Mouse (Mus musculus): ENCODE results near the gene Ctns. TPM values are rescaled to one million over a fixed set of nuclear protein-coding genes. Genes with fewer than 3 reads are reported as not detected.

Ctns gene
- polyA plus RNA-seq, 2 experiments, result 24.6 to 25.9 TPM

DNA sequence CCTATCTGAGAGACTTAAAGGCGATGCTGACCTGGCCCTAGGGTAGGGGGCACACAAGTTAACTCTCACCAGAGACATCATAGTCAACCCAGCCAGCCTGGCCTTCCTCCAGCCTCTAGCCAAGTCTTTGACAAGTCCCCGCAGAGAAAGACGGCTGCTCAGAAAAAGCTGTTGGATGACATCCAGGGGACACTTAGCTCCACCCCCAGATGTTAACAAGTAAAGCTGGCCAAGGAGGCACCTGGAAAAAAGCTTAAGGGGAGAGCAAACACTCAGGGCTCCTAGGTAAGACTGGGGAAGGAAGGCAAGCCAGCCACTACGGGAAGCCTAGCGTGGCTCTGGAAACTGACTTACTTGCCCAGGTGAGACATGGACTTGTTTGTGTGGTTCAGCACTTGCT, 26.7 kb downstream of the Ctns start:
- Histone ChIP-seq H3K4me3 (replicated peaks; ENCODE audit: low read length) (no peak overlapping the region), H3K27me3 (ENCODE audit: control insufficient read depth, insufficient read depth, low read length) (no peaks in the 10 kb centered on the region), H3K36me3 (ENCODE audit: control insufficient read depth, insufficient read depth, low read length) (peaks cover 20% of the 10 kb centered on the region), H3K4me1 (ENCODE audit: control insufficient read depth, insufficient read depth, low read length) (peaks cover 21% of the 10 kb centered on the region), H3K4me2 (replicated peaks; ENCODE audit: low read depth, low read length, severe bottlenecking) (no peak overlapping the region), H3K27ac (replicated peaks; ENCODE audit: low read depth, low read length) (peak overlapping the region; percentile 52; the same call in 1 of the 2 replicates), H3K9me3 (ENCODE audit: control insufficient read depth, low read length) (no peaks in the 10 kb centered on the region), H3K9ac (ENCODE audit: low read depth, low read length, severe bottlenecking) (0 out of 2 replicates have a peak overlapping the region, but pooled peaks have one; percentile 7)
- no peak for TF ChIP-seq POLR2A (IDR thresholded peaks at IDR 0.05; ENCODE audit: borderline replicate concordance, extremely low read depth, insufficient read depth, insufficient read length)
- WGBS, result 38% methylated on average over 5 of the region's 5 CpGs
- ATAC-seq (ENCODE audit: low FRiP score, low read depth) (no peak; the same call in 1 of the 2 replicates), DNase-seq (ENCODE audit: low spot score) (peak; percentile 74)

DNA sequence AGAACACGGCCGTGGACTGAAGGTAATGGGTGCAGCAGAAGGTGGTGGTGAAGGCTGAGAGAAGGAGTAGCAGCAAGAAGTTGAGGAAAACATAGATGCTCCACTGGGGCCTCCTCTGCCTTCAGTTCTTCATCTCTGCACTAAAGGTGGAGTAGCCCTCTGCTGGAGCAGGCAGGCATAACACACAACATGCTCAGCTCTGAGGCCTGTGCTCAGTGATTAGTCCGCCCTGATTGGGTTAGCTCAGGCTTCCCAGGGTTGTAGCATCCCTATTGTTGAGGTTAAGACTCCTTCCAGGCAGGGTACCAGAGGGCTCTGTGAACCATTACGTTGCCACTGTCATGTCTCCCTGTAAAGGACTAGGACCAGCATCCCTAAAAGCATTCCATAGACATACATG, 29.6 kb downstream of the Ctns start:
- Histone ChIP-seq H3K36me3 (ENCODE audit: control insufficient read depth, insufficient read depth, low read length) (peaks cover 11% of the 10 kb centered on the region), H3K9ac (ENCODE audit: low read depth, low read length, severe bottlenecking) (no peak overlapping the region), H3K27ac (replicated peaks; ENCODE audit: low read depth, low read length) (no peak overlapping the region), H3K27me3 (ENCODE audit: control insufficient read depth, insufficient read depth, low read length) (no peaks in the 10 kb centered on the region), H3K4me3 (replicated peaks; ENCODE audit: low read length) (no peak overlapping the region), H3K4me2 (replicated peaks; ENCODE audit: low read depth, low read length, severe bottlenecking) (no peak overlapping the region), H3K4me1 (ENCODE audit: control insufficient read depth, insufficient read depth, low read length) (peaks cover 9% of the 10 kb centered on the region; the same call in 1 of the 2 replicates), H3K9me3 (ENCODE audit: control insufficient read depth, low read length) (no peaks in the 10 kb centered on the region)
- ATAC-seq (ENCODE audit: low FRiP score, low read depth), result no peak
- no peak for TF ChIP-seq POLR2A (IDR thresholded peaks at IDR 0.05; ENCODE audit: borderline replicate concordance, extremely low read depth, insufficient read depth, insufficient read length)
- 48% methylated on average over 4 of the region's 4 CpGs for WGBS
- peak; percentile 35 for DNase-seq (ENCODE audit: low spot score)

DNA sequence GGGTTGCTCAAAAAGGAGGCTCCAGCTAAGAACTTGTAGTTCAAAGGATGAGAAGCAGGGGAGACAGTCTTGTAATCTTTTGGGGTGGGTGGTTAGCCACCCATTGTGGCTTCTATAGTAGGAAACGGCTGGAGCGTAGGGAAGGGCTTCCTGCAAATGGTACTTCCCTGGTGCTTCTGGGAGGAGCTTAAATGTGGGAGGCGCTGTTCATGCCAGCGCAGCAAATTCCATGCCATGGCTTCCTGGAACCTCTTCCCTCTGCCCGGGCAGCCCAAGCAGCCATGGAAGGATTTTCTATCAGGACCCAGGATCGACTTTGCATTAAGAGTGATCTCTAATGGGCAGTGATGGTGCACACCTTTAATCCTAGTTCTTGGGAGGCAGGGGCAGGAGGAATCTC, 30.3 kb downstream of the Ctns start:
- no peak overlapping the region for H3K4me3 ChIP-seq (replicated peaks; ENCODE audit: low read length)
- TF ChIP-seq POLR2A (IDR thresholded peaks at IDR 0.05; ENCODE audit: borderline replicate concordance, extremely low read depth, insufficient read depth, insufficient read length), result no peak
- H3K4me1 ChIP-seq (ENCODE audit: control insufficient read depth, insufficient read depth, low read length), result peaks cover 9% of the 10 kb centered on the region; the same call in 1 of the 2 replicates
- no peak overlapping the region for H3K4me2 ChIP-seq (replicated peaks; ENCODE audit: low read depth, low read length, severe bottlenecking)
- H3K27ac ChIP-seq (replicated peaks; ENCODE audit: low read depth, low read length), result no peak overlapping the region
- ATAC-seq (ENCODE audit: low FRiP score, low read depth), result no peak
- peaks cover 4% of the 10 kb centered on the region; the same call in 1 of the 2 replicates for H3K36me3 ChIP-seq (ENCODE audit: control insufficient read depth, insufficient read depth, low read length)
- H3K27me3 ChIP-seq (ENCODE audit: control insufficient read depth, insufficient read depth, low read length), result no peaks in the 10 kb centered on the region
- no peaks in the 10 kb centered on the region for H3K9me3 ChIP-seq (ENCODE audit: control insufficient read depth, low read length)
- 79% methylated on average over 6 of the region's 6 CpGs for WGBS
- DNase-seq (ENCODE audit: low spot score), result no peak
- H3K9ac ChIP-seq (ENCODE audit: low read depth, low read length, severe bottlenecking), result no peak overlapping the region

DNA sequence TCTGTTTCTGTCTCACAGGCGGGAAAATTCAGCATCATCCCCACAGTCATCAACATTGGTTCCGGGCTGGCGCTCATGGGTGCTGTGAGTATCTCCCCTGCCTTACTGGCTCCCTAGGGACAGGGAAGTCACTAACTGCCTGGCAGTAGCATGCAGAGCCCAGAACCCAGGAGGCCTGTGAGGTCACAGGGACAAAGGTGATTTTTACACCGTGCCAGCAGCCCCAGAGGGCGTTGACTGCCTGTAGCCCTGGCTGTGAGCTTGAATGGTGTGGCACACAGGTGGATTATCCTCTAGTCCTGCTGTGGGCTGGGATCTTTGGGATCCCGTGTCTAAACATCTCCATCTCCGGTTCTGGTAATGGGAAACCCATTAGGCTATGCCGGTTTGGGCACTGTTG, 30.8 kb downstream of the Ctns start:
- H3K4me3 ChIP-seq (replicated peaks; ENCODE audit: low read length), result no peak overlapping the region
- ATAC-seq (ENCODE audit: low FRiP score, low read depth) (no peak), DNase-seq (ENCODE audit: low spot score) (no peak)
- no peaks in the 10 kb centered on the region for H3K27me3 ChIP-seq (ENCODE audit: control insufficient read depth, insufficient read depth, low read length)
- no peak overlapping the region for H3K9ac ChIP-seq (ENCODE audit: low read depth, low read length, severe bottlenecking)
- H3K27ac ChIP-seq (replicated peaks; ENCODE audit: low read depth, low read length), result no peak overlapping the region
- 83% methylated on average over 8 of the region's 8 CpGs for WGBS
- H3K36me3 ChIP-seq (ENCODE audit: control insufficient read depth, insufficient read depth, low read length), result no peaks in the 10 kb centered on the region
- no peaks in the 10 kb centered on the region for H3K9me3 ChIP-seq (ENCODE audit: control insufficient read depth, low read length)
- H3K4me1 ChIP-seq (ENCODE audit: control insufficient read depth, insufficient read depth, low read length), result peaks cover 9% of the 10 kb centered on the region; the same call in 1 of the 2 replicates
- no peak overlapping the region for H3K4me2 ChIP-seq (replicated peaks; ENCODE audit: low read depth, low read length, severe bottlenecking)
- TF ChIP-seq POLR2A (IDR thresholded peaks at IDR 0.05; ENCODE audit: borderline replicate concordance, extremely low read depth, insufficient read depth, insufficient read length), result no peak

DNA sequence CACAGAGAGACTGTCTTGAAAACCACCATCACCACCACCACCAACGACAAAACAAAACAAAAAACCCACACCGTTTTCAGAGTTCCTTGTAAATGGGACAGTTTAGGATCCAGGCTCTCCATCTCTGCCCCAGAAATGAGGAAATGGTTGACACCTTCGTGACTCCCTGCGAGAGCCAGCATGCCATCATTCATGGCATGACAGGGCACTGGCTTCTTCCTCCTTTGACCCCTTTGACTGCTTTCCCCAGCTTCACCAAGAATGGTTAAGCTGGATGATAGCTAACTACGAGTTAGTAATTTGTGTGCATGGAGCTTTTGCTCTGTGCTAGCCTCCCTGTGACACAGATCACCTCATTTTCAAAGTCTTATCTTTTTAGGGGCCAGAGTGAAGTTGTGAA, 36.6 kb downstream of the Ctns start:
- DNase-seq (ENCODE audit: low spot score) (no peak), ATAC-seq (ENCODE audit: low FRiP score, low read depth) (no peak)
- WGBS, result 60% methylated on average over 5 of the region's 5 CpGs
- H3K9ac ChIP-seq (ENCODE audit: low read depth, low read length, severe bottlenecking), result no peak overlapping the region
- no peaks in the 10 kb centered on the region for H3K36me3 ChIP-seq (ENCODE audit: control insufficient read depth, insufficient read depth, low read length)
- H3K27me3 ChIP-seq (ENCODE audit: control insufficient read depth, insufficient read depth, low read length), result peaks cover 25% of the 10 kb centered on the region
- H3K9me3 ChIP-seq (ENCODE audit: control insufficient read depth, low read length), result no peaks in the 10 kb centered on the region
- no peak overlapping the region for H3K27ac ChIP-seq (replicated peaks; ENCODE audit: low read depth, low read length)
- TF ChIP-seq POLR2A (IDR thresholded peaks at IDR 0.05; ENCODE audit: borderline replicate concordance, extremely low read depth, insufficient read depth, insufficient read length), result no peak
- H3K4me3 ChIP-seq (replicated peaks; ENCODE audit: low read length), result no peak overlapping the region
- H3K4me1 ChIP-seq (ENCODE audit: control insufficient read depth, insufficient read depth, low read length), result peaks cover 6% of the 10 kb centered on the region; the same call in 1 of the 2 replicates
- H3K4me2 ChIP-seq (replicated peaks; ENCODE audit: low read depth, low read length, severe bottlenecking), result no peak overlapping the region

DNA sequence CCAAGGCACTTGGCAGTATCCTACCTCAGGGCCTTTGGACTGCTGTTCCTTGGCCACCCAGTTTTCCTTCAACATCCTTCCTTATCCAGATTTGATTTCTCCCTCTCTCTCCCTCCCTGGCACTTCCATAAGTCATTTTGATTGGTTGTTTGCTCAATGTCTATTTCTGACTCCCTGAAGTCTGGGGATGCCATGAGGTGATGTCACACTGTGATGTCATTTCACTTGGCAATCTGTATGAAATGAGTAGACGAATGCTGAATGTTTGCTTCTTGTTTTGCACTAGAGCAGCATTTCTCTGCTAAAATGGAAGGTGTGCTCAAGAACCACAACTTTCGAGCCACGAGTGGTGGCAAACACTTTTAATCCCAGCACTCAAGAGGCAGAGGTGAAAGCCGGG, 37.2 kb downstream of the Ctns start:
- TF ChIP-seq POLR2A (IDR thresholded peaks at IDR 0.05; ENCODE audit: borderline replicate concordance, extremely low read depth, insufficient read depth, insufficient read length), result no peak
- Histone ChIP-seq H3K4me2 (replicated peaks; ENCODE audit: low read depth, low read length, severe bottlenecking) (no peak overlapping the region), H3K27ac (replicated peaks; ENCODE audit: low read depth, low read length) (no peak overlapping the region), H3K9me3 (ENCODE audit: control insufficient read depth, low read length) (no peaks in the 10 kb centered on the region), H3K4me3 (replicated peaks; ENCODE audit: low read length) (no peak overlapping the region), H3K4me1 (ENCODE audit: control insufficient read depth, insufficient read depth, low read length) (peaks cover 6% of the 10 kb centered on the region; the same call in 1 of the 2 replicates), H3K36me3 (ENCODE audit: control insufficient read depth, insufficient read depth, low read length) (no peaks in the 10 kb centered on the region), H3K9ac (ENCODE audit: low read depth, low read length, severe bottlenecking) (no peak overlapping the region), H3K27me3 (ENCODE audit: control insufficient read depth, insufficient read depth, low read length) (peaks cover 25% of the 10 kb centered on the region)
- 89% methylated on average over 4 of the region's 4 CpGs for WGBS
- no peak for DNase-seq (ENCODE audit: low spot score)
- no peak for ATAC-seq (ENCODE audit: low FRiP score, low read depth)

Measured in limb, embryonic 14.5 days (tissue).